Mouse (Mus musculus): ENCODE data around the gene Has3.
"Not testable (repeated sequence)": the region's sequence is repeated elsewhere in the genome, so short reads cannot be mapped to it uniquely, and the experiment has no call there.

Gene Has3

GRCm38 (mm10) chr8:106870051-106870450 lies at the start of gene Has3:
Gene Has3, plus strand, starts transcription at chr8:106870242.
- DNase-seq = no peak

- no peak for DNase-seq
These were observed 49.2 kb upstream of the Has3 start for GRCm38 (mm10) chr8:106820553-106821515.

DNA sequence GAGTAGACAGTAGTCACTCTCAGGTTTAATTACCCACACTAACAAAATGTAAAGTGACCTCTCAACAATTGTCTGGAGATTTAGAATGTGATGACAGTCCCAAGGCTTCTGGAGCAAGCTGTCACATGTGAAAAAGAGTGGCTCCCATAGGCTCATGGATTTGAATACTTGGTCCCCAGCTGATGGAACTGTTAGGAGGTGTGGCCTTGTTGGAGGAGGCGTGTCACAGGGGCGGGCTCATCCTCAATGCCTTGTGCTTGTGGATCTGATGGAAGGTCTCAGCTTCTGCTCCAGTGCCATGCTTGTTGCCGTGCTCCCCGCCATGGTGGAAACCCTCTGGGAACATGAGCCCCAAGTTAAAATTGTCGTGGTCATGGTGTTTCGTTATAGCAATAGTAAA lies 41.1 kb upstream of the Has3 start:
- no peak for DNase-seq

DNA sequence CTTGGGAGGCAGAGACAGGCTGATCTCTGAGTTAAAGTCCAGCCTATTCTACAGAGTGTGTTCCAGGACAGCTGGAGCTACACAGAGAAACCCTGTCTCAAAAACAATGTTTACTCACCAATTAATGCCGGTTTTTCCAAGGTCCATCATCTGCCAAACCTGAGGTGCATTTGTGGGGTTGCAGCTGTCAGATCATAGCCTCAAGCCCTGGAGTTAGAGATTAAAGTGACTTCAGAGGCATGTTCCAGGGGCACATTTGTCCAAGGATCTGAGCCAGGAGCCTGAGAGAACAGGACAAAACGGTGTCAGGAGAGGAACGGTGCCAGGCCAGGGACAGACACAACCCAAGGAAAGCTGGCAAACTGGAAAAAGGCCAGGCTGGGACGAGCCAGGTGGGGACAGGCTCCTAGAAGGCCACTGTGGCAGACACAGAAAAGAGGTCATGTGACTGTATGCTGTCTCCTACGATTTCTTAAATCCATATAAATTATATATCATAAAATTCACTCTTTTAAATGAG lies 40.5 kb upstream of the Has3 start:
- peak; percentile 86 to 93 for DNase-seq

DNA sequence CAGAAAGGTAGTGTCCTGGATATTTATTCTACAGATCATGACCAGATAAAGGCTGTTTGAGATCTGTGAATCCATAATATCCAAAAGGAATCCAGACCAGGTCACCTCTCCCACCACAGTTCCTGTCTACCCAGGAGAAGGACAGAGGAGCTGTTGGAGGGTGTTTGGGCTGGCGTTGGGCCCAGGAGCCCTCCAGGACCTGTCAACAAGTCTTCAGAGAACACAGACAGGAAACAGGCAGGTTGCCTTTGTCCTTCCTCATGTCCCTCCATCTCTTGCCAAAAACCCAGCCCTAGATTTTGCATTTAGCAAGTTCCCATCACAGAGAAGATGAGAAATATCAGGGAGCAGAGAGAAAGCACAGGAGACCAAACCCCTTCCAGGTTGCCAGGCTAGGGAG lies 35.1 kb upstream of the Has3 start:
- DNase-seq = peak in 1 of 2 experiments; percentile 34

DNA sequence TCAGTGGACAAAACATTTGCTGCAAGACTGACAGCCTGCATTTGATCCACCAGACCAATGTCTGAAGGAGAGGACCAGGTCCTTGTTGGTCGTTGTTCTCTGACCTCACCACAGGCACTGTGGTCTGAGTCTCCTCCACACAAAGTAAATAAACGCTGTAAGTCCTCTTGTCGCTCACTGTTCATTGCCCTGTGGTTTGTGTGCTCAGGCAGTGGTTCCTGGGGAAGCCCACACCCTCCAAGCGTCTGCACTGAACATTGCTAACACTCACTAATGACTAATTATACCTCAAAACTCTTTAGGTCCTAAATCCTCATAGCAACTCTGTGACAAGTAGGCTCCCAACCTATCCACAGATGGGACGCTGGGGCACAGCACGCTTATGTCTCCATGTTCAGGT lies 33.5 kb upstream of the Has3 start:
- no peak for DNase-seq

GRCm38 (mm10) chr8:106838803-106839202 lies 31.2 kb upstream of the Has3 start:
- no peak for DNase-seq

- peak; percentile 39 to 40 for DNase-seq
These were observed 30.6 kb upstream of the Has3 start for GRCm38 (mm10) chr8:106839209-106840001.

GRCm38 (mm10) chr8:106850034-106850433 lies 20.0 kb upstream of the Has3 start:
- DNase-seq = no peak

DNA sequence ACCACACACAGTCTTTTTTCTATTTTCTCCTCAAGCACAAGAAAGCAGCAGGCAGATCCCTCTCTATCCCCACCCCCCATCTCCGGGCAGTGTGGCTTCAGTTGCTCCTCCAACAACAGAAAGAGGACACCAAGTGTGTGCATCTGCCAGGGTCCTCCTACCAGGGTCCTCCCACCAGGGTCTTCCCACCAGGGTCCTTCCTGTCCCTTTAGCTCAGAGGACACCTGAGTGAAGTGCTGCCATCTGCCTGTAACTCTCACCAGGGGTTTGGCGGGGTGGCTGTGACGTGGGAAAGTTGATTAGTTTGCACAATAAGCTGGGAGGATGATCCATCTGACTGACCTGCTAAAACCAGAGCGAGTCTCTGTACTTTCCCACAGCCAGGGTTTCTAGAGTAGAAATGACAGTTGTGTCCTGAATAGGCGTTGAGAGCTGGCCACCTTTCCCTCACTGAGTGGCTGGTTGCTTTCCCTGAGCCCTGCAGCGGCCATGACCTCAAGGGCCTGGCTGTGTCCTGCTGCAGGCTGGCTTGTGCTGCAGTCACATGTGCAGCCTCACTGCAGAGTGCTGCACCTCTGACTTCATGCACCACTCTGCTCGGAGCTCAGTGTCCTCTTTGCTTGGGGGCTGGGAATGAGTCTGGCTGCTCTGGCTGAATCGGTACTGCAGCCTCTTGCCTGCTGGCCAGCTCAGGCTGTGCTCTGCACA lies 15.4 kb upstream of the Has3 start:
- no peak for DNase-seq

DNA sequence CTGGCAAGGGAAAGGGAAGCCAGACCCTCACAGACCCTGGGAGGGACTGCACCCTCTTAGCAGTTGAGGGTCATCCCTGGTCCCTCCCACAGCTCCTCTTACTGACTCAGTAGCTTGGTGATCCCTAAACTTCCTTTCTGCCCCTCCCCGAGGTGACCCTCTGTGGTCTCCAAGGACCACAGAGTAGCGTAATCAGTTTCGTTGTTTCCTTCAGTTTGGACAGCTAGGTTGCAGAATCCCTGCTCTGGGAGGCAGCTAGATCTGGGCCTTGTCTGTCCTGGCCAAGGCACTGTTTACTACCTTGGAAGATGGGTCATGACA lies 14.8 kb upstream of the Has3 start:
- DNase-seq = no peak

- DNase-seq = no peak
These were observed 7.2 kb upstream of the Has3 start for GRCm38 (mm10) chr8:106862845-106863244.

- DNase-seq = peak; percentile 45 to 57
These were observed 4.7 kb upstream of the Has3 start for GRCm38 (mm10) chr8:106865354-106865753.

GRCm38 (mm10) chr8:106870537-106871327 lies 690 bp downstream of the Has3 start:
- peak; percentile 61 to 74 for DNase-seq

DNA sequence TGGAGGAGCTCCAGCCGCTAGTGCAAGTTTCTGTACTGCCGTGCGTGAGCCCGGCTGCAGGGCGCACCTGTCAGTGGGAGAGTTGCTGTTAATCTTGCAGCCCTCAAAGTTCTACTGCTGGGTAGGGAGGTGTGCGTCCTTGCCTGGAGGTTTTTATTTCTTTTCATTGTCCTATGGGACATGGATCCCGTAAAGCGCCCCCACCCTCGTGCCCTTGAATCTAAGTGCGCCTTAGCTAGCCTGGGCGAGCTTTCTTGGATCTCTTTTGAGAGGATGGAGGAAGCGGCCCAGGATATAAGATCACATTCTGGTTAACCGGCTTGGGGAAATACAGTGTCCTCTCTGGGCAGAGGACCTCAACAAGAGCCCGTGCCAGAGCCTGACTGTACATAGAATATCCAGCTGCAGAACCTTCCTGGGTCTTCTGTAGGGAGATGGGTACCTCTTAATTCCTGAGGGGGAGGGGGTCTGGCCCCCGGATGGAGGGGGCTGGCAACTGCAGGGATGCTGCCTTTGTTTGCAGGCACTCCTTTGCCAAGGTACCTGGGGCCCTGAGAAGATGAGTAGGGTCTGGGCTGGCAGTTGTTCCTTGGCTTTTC lies 1.4 kb downstream of the Has3 start:
- peak in 1 of 2 experiments; percentile 43 for DNase-seq

DNA sequence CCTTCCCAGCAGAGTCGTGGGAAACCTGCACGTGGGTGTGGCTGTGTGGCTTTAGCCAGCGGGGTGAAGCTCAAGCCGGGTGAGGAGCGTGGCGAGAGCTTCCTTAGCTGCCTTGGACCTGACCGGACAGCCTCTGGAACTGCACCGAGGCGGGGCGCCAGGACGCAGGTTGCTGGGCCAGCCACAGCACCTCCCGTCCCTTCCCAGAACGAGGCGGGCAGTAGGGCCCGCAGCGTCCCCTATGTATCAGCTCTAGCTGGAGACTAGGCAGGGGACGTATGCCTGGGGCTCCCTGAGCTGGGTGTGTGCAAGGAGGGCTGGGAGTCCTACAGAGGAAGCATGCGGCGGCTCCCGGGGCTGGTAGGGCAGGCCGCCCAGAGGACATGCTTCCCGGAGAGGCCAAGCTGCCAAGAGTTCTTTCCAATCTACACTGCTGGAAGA lies 1.9 kb downstream of the Has3 start:
- DNase-seq = peak; percentile 71 to 80

DNA sequence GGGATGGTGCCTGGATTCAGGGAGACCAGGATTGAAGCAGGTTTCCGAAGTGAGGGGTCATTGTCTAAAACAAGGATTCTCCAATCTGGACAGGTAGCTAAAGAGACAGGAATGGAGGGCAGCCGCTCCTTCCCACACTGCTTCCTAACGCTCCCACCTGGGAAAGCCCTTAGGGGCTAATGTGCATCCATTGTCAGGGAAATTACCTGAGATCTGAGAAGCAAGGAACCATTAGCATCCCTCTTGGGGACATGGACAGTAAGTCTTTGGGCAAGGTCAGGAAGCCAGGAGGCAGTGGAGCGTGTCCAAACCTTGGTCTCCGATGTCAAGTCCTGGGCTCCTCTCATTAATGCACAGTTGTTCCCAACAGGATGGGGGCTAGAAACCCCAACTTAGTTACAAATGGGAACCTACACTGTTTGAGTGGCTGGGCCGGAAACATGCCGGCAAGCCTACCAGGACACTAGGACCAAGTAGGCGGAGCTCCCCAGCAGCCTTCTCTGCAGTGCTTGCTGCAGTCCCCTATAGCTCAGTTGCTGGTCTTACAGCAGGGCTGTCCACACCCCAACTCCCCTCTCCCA lies 2.5 kb downstream of the Has3 start:
- peak; percentile 32 to 40 for DNase-seq

DNA sequence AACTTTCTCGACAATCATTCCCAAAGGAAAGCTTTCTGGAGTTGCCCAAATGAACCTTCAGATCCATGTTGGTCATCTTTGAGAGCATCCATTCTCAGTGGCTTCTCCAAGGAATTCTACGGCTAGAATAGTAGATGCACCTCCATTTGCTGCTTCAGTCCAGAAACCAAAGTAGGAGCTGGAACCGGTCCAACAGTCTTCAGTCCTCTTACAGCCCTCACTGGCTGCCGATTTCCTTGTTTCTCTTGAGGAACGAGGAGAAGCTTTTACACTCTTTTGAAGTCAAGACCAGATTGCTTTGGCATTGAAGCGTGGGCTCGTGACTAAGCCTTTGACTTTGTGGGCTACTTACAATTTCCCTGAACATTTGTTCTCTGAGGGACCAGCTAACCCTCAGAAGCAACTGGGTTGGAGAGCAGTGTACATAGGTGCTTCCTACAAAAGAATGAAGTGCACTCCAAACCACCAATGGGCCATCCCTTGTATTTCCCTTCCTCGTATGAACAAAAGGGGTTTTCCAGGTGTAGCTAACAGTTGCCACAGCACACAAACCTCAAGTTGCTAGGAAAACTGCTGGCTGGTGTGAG lies 10.2 kb downstream of the Has3 start:
- peak in 1 of 2 experiments; percentile 34 for DNase-seq

DNA sequence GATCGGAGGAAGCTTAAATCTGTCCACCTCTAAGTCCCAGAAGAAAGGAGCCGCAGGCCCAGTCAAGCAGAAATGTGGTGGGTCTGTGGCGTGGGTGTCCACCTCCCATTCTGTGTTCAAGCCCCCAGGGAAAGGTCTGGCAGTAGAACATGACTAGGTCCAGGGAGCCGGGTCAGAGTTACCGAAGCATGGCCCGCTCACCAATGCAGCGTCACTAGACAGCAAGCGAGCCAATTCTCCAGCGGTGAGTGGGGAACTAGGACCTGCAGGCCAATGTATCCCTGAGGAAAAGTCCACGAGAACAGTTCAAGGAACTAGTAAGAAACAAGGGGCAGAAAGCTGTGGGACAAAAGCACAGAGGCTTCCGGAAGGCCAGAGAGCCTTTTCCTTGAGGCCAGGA lies 14.1 kb downstream of the Has3 start:
- not testable (repeated sequence) for DNase-seq

DNA sequence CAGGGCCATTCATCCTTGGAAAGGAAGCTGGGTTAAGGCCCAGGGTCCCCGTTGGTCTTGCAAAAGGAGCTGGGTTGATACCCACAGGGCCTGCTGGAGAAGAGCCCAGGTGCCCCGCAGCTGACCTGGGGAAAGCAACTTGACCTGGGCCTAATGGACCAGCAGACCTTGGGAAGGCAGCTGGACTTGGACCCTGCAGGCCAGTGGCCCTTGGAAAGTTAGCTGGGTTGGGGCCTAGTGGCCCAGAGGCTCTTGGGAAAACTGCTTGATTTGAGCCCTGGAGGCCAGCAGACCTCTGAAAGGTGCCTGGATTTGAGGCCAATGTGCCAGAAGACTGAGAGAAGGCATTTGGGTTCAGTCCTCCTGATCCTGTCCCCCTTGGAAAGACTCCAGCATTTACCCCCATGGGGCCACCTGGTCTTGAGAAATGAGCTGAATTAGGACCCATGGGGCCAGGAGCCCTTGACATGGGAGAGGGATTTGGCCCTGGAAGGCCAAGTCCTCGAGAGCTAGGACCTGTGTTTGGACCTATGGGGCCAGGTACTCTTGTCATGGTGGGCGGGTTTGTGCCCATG lies 14.9 kb downstream of the Has3 start:
- DNase-seq = not testable (repeated sequence)

All from cerebellum, postnatal 25 days (tissue).